Mouse (Mus musculus) embryo, embryonic 11.5 days (tissue): ENCODE measurements around the gene Spag16.
A peak's percentile ranks its signal among the peaks of the same experiment; 100 is the strongest.

Source experiments
- DNase-seq: peaks from one replicate; pipeline ENCODE4 v3.0.0-alpha.2; 2012; ENCODE audit warnings: low read depth, low spot score

The Spag16 gene

GRCm38 (mm10) chr1:70442209-70443080 lies 615.7 kb downstream of the Spag16 start:
- DNase-seq = no peak

GRCm38 (mm10) chr1:70479864-70480263 lies 653.1 kb downstream of the Spag16 start:
- DNase-seq = no peak

- no peak for DNase-seq
Observed at GRCm38 (mm10) chr1:70518918-70519317, 692.1 kb downstream of the Spag16 start.

GRCm38 (mm10) chr1:70527134-70527533 lies 700.4 kb downstream of the Spag16 start:
- DNase-seq = no peak

GRCm38 (mm10) chr1:70529771-70530170 lies 703.0 kb downstream of the Spag16 start:
- no peak for DNase-seq

GRCm38 (mm10) chr1:70551839-70552238 lies 725.1 kb downstream of the Spag16 start:
- no peak for DNase-seq

GRCm38 (mm10) chr1:70621805-70622204 lies 795.0 kb downstream of the Spag16 start:
- DNase-seq = no peak

GRCm38 (mm10) chr1:70624803-70625460 lies 798.2 kb downstream of the Spag16 start:
- no peak for DNase-seq

GRCm38 (mm10) chr1:70652719-70653118 lies 825.9 kb downstream of the Spag16 start:
- no peak for DNase-seq

- no peak for DNase-seq
Observed at GRCm38 (mm10) chr1:70692529-70692928, 865.8 kb downstream of the Spag16 start.

- DNase-seq = no peak
Observed at GRCm38 (mm10) chr1:70700270-70700669, 873.5 kb downstream of the Spag16 start.

GRCm38 (mm10) chr1:70703934-70704333 lies 877.2 kb downstream of the Spag16 start:
- no peak for DNase-seq

- no peak for DNase-seq
Observed at GRCm38 (mm10) chr1:70705821-70706220, 879.1 kb downstream of the Spag16 start.

- DNase-seq = no peak
Observed at GRCm38 (mm10) chr1:70725045-70725444, 898.3 kb downstream of the Spag16 start.

GRCm38 (mm10) chr1:70725655-70726066 lies 898.9 kb downstream of the Spag16 start, which contains the start of gene Vwc2l:
Gene Vwc2l, plus strand, starts transcription at chr1:70725715.
- DNase-seq = peak; percentile 73
